Mouse (Mus musculus): ENCODE results near the gene Cnih1. TPM values are rescaled to one million over a fixed set of nuclear protein-coding genes. Genes with fewer than 3 reads are reported as not detected.
A peak's percentile ranks its signal among the peaks of the same experiment; 100 is the strongest.

The Cnih1 gene
- total and polyA plus RNA-seq, 3 experiments, result 48.7 to 52.2 (median 48.7) TPM

DNA sequence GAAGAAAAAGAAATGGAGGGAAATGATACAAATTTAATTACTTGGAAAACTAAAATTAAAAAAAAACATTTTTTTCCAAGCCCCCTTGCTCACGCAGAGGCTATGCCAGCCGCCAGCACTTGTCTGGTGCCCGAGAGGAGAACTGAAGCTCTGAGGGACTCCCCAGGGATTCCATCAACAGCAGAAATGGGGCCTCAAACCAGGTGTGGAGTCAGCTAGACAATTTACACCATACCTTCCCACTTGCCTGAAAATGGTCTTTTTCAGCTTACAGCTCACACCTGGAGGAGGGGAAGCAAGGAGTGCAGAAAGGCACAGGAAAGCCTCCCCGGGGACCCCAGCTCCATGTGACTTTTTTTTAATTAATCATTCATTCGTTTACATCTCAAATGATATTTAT lies 3.0 kb downstream of the Cnih1 start:
- 90% methylated on average over 5 of the region's 5 CpGs for WGBS

GRCm38 (mm10) chr14:46783327-46783926 lies 4.8 kb downstream of the Cnih1 start:
- WGBS, result 88% methylated on average over 10 of the region's 10 CpGs
- Histone ChIP-seq H3K27ac (no peak overlapping the region), H3K4me3 (no peak overlapping the region), H3K27me3 (ENCODE audit: control insufficient read depth, insufficient read depth, low read length) (no peaks in the 10 kb centered on the region), H3K79me2 (replicated peaks; ENCODE audit: control insufficient read depth, insufficient read depth, low read length) (peaks cover 5% of the 10 kb centered on the region), H3K36me3 (ENCODE audit: control insufficient read depth, insufficient read depth, low read length) (peaks cover 2% of the 10 kb centered on the region), H3K9ac (ENCODE audit: low read depth, low read length) (no peak overlapping the region), H3K4me1 (ENCODE audit: control insufficient read depth, insufficient read depth, low read length) (peaks cover 1% of the 10 kb centered on the region; the same call in 1 of the 2 replicates)
- intact Hi-C loops (cut with DNase I), result no loop called here
- no peak for TF ChIP-seq CTCF (IDR thresholded peaks at IDR 0.05)
- no peak for TF ChIP-seq POLR2A (IDR thresholded peaks at IDR 0.05; ENCODE audit: insufficient read depth, low read depth, low read length)
- no peak for TF ChIP-seq EP300 (IDR thresholded peaks at IDR 0.05; ENCODE audit: insufficient read depth, low read depth, low read length)
- no peak for DNase-seq

More for the DNA sequence above, 3.0 kb downstream of the Cnih1 start:
- peaks cover 3% of the 10 kb centered on the region; the same call in 1 of the 2 replicates for H3K4me1 ChIP-seq (ENCODE audit: control insufficient read depth, insufficient read depth, low read length)
- H3K9ac ChIP-seq (ENCODE audit: low read depth, low read length), result no peak overlapping the region
- TF ChIP-seq EP300 (IDR thresholded peaks at IDR 0.05; ENCODE audit: insufficient read depth, low read depth, low read length), result no peak
- TF ChIP-seq POLR2A (IDR thresholded peaks at IDR 0.05; ENCODE audit: insufficient read depth, low read depth, low read length), result no peak
- TF ChIP-seq CTCF (IDR thresholded peaks at IDR 0.05), result no peak
- H3K4me3 ChIP-seq, result no peak overlapping the region
- peaks cover 2% of the 10 kb centered on the region for H3K36me3 ChIP-seq (ENCODE audit: control insufficient read depth, insufficient read depth, low read length)
- no peaks in the 10 kb centered on the region for H3K27me3 ChIP-seq (ENCODE audit: control insufficient read depth, insufficient read depth, low read length)
- intact Hi-C loops (cut with DNase I), result loop anchor here (5.0 kb wide), 1 partner anchor 37 kb away; the partner anchor contains the start of gene Gmfb
- H3K79me2 ChIP-seq (replicated peaks; ENCODE audit: control insufficient read depth, insufficient read depth, low read length), result peaks cover 5% of the 10 kb centered on the region
- no peak for DNase-seq
- H3K27ac ChIP-seq, result no peak overlapping the region

GRCm38 (mm10) chr14:46782187-46782828 lies 5.9 kb downstream of the Cnih1 start:
- intact Hi-C loops (cut with DNase I), result no loop called here
- 76% methylated on average over 8 of the region's 8 CpGs for WGBS
- H3K27ac ChIP-seq, result no peak overlapping the region
- H3K9ac ChIP-seq (ENCODE audit: low read depth, low read length), result no peak overlapping the region
- peaks cover 2% of the 10 kb centered on the region for H3K36me3 ChIP-seq (ENCODE audit: control insufficient read depth, insufficient read depth, low read length)
- TF ChIP-seq EP300 (IDR thresholded peaks at IDR 0.05; ENCODE audit: insufficient read depth, low read depth, low read length) (no peak), CTCF (IDR thresholded peaks at IDR 0.05) (no peak), POLR2A (IDR thresholded peaks at IDR 0.05; ENCODE audit: insufficient read depth, low read depth, low read length) (no peak)
- H3K27me3 ChIP-seq (ENCODE audit: control insufficient read depth, insufficient read depth, low read length), result no peaks in the 10 kb centered on the region
- H3K4me3 ChIP-seq, result no peak overlapping the region
- H3K79me2 ChIP-seq (replicated peaks; ENCODE audit: control insufficient read depth, insufficient read depth, low read length), result peaks cover 5% of the 10 kb centered on the region
- H3K4me1 ChIP-seq (ENCODE audit: control insufficient read depth, insufficient read depth, low read length), result no peaks in the 10 kb centered on the region; the same call in 1 of the 2 replicates
- DNase-seq, result no peak

DNA sequence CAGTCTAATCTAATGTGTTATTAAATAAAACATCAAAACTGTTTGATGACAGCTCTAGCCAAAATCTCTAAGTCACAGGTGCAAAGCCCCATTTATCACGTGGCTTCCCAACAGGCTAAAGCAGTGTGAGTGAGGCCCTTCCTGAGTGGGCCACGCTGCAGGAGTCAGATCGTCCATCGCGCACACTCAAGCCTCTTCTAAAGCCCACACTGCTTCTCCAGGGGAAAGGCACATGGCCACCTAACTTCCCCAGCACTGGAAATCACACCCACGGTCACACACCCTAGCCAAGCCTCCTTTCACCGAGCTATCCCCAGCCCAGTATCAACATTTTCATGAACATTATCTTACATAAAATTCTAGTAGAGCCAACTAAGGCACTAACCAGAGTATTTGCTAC lies 7.1 kb downstream of the Cnih1 start:
- no peaks in the 10 kb centered on the region for H3K27me3 ChIP-seq (ENCODE audit: control insufficient read depth, insufficient read depth, low read length)
- 83% methylated on average over 7 of the region's 7 CpGs for WGBS
- no peak for TF ChIP-seq POLR2A (IDR thresholded peaks at IDR 0.05; ENCODE audit: insufficient read depth, low read depth, low read length)
- no peak for TF ChIP-seq EP300 (IDR thresholded peaks at IDR 0.05; ENCODE audit: insufficient read depth, low read depth, low read length)
- TF ChIP-seq CTCF (IDR thresholded peaks at IDR 0.05), result no peak
- H3K79me2 ChIP-seq (replicated peaks; ENCODE audit: control insufficient read depth, insufficient read depth, low read length), result peaks cover 5% of the 10 kb centered on the region
- no peak overlapping the region for H3K9ac ChIP-seq (ENCODE audit: low read depth, low read length)
- DNase-seq, result no peak
- H3K27ac ChIP-seq, result no peak overlapping the region
- intact Hi-C loops (cut with DNase I), result no loop called here
- H3K4me3 ChIP-seq, result no peak overlapping the region
- H3K4me1 ChIP-seq (ENCODE audit: control insufficient read depth, insufficient read depth, low read length), result no peaks in the 10 kb centered on the region; the same call in 1 of the 2 replicates
- H3K36me3 ChIP-seq (ENCODE audit: control insufficient read depth, insufficient read depth, low read length), result peaks cover 2% of the 10 kb centered on the region

DNA sequence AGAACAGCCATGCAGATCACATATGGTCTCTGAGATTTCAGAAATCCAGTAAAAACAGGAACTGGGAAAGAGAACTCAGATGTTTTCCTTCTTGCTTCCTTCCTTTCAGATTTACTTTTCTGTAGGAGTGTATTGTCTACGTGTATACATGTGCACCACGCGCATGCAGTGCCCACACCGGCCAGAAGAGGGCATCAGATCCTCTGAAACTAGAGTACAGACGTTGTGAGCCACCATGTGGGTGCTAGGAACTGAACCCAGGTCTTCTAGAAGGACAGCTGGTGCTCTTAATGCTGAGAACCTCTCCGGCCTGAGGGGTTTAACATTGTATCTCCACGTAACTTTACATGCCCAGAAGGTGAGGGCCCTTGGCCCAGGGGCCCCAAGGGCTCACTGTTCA lies 9.0 kb downstream of the Cnih1 start:
- H3K4me3 ChIP-seq, result no peak overlapping the region
- WGBS, result 94% methylated on average over 7 of the region's 7 CpGs
- no peaks in the 10 kb centered on the region for H3K4me1 ChIP-seq (ENCODE audit: control insufficient read depth, insufficient read depth, low read length)
- no peak for DNase-seq
- peaks cover under 1% of the 10 kb centered on the region for H3K79me2 ChIP-seq (replicated peaks; ENCODE audit: control insufficient read depth, insufficient read depth, low read length)
- no peak for TF ChIP-seq EP300 (IDR thresholded peaks at IDR 0.05; ENCODE audit: insufficient read depth, low read depth, low read length)
- peak; percentile 47 for TF ChIP-seq CTCF (IDR thresholded peaks at IDR 0.05)
- TF ChIP-seq POLR2A (IDR thresholded peaks at IDR 0.05; ENCODE audit: insufficient read depth, low read depth, low read length), result no peak
- peaks cover 2% of the 10 kb centered on the region for H3K36me3 ChIP-seq (ENCODE audit: control insufficient read depth, insufficient read depth, low read length)
- intact Hi-C loops (cut with DNase I), result no loop called here
- no peak overlapping the region for H3K9ac ChIP-seq (ENCODE audit: low read depth, low read length)
- no peak overlapping the region for H3K27ac ChIP-seq
- H3K27me3 ChIP-seq (ENCODE audit: control insufficient read depth, insufficient read depth, low read length), result no peaks in the 10 kb centered on the region

DNA sequence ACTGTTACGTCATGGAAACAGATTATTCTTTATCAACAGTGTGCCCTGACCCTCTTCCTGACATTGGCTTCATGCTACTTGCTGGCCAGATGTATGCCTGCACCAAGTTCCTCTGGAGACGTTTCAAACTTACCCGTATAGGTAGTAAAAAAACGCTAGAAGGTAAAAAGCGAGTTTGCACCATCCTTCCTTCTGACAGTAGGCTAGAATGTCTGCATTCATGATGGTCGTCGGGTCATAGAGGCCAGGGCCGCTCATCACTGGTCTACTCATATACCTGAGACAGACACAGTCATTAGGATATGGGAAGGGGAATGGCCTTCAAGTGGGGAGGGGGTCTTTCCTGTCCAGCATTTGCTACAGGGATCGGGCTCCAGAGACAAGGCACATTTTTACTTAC lies 9.5 kb downstream of the Cnih1 start:
- no peak overlapping the region for H3K27ac ChIP-seq
- no peaks in the 10 kb centered on the region; the same call in 1 of the 2 replicates for H3K79me2 ChIP-seq (replicated peaks; ENCODE audit: control insufficient read depth, insufficient read depth, low read length)
- peaks cover 2% of the 10 kb centered on the region for H3K36me3 ChIP-seq (ENCODE audit: control insufficient read depth, insufficient read depth, low read length)
- no peaks in the 10 kb centered on the region for H3K4me1 ChIP-seq (ENCODE audit: control insufficient read depth, insufficient read depth, low read length)
- no peaks in the 10 kb centered on the region for H3K27me3 ChIP-seq (ENCODE audit: control insufficient read depth, insufficient read depth, low read length)
- 96% methylated on average over 9 of the region's 9 CpGs for WGBS
- no peak overlapping the region for H3K4me3 ChIP-seq
- no peak overlapping the region for H3K9ac ChIP-seq (ENCODE audit: low read depth, low read length)
- intact Hi-C loops (cut with DNase I), result no loop called here
- TF ChIP-seq EP300 (IDR thresholded peaks at IDR 0.05; ENCODE audit: insufficient read depth, low read depth, low read length), result no peak
- no peak for TF ChIP-seq CTCF (IDR thresholded peaks at IDR 0.05)
- TF ChIP-seq POLR2A (IDR thresholded peaks at IDR 0.05; ENCODE audit: insufficient read depth, low read depth, low read length), result no peak
- no peak for DNase-seq
